Mouse (Mus musculus) lung, embryonic 14.5 days (tissue): ENCODE data around the gene Dhx9. TPM values are rescaled to one million over a fixed set of nuclear protein-coding genes. Genes with fewer than 3 reads are reported as not detected.
"Not testable (repeated sequence)": the region's sequence is repeated elsewhere in the genome, so short reads cannot be mapped to it uniquely, and the experiment has no call there.

Source experiments
- ATAC-seq: fragments of 200-750 bp; cut with Nextera tagmentation; 2 replicates; pipeline ENCODE4 v1.8.0; 2017; ENCODE audit warnings: mild to moderate bottlenecking, moderate TSS enrichment, moderate library complexity; ENCODE audit not compliant: insufficient read depth
- DNase-seq: peaks from one replicate; pipeline ENCODE4 v3.0.0-alpha.2; 2015
- H3K27ac ChIP-seq: fragments of 300-500 bp; sonication (generic); 2 replicates; pipeline ENCODE4 v1.5.1; 2014; ENCODE audit warnings: low read depth, mild to moderate bottlenecking, moderate library complexity
- H3K27me3 ChIP-seq: fragments of 300-500 bp; sonication (generic); 2 replicates; pipeline ENCODE4 v1.6.1; 2014; ENCODE audit warnings: low read length, control low read depth; ENCODE audit not compliant: insufficient read depth
- H3K36me3 ChIP-seq: fragments of 300-500 bp; sonication (generic); 2 replicates; pipeline ENCODE4 v1.6.1; 2014; ENCODE audit warnings: control low read depth; ENCODE audit not compliant: insufficient read depth
- H3K4me1 ChIP-seq: fragments of 300-500 bp; sonication (generic); 2 replicates; pipeline ENCODE4 v1.6.1; 2014; ENCODE audit warnings: antibody characterized with exemption, control low read depth; ENCODE audit not compliant: insufficient read depth
- H3K4me2 ChIP-seq: fragments of 300-500 bp; sonication (generic); 2 replicates; pipeline ENCODE4 v1.6.1; 2014; ENCODE audit warnings: mild to moderate bottlenecking
- H3K4me3 ChIP-seq: fragments of 300-500 bp; sonication (generic); 2 replicates; pipeline ENCODE4 v1.5.1; 2014; ENCODE audit warnings: low read depth, low read length
- H3K9ac ChIP-seq: fragments of 300-500 bp; sonication (generic); 2 replicates; pipeline ENCODE4 v1.6.1; 2014
- H3K9me3 ChIP-seq: fragments of 300-500 bp; sonication (generic); 2 replicates; pipeline ENCODE4 v1.6.1; 2016; ENCODE audit warnings: low read depth, low read length, control low read depth
- CTCF ChIP-seq: IDR thresholded peaks from 2 replicates; pipeline ENCODE4 v1.5.1; 2016; ENCODE audit warnings: antibody characterized with exemption, low read depth
- WGBS: fragments of 180-500 bp; shearing (Covaris S2); extraction: QIAGEN DNeasy Blood & Tissue Kit; methylation state at CpG from one replicate; pipeline ENCODE4 v1.1.7; 2014; 5-methylcytosine and 5-hydroxymethylcytosine counted together
- polyA plus RNA-seq: library from polyadenylated mRNA; unstranded; fragments of >200 nt; fragmentation: Nextera tagmentation; extraction: Ambion mirVana; gene quantifications from 2 replicates; pipeline ENCODE4 v1.2.1, GENCODE M21; 2014

Dhx9 gene
- polyA plus RNA-seq, 1 experiment from 2014 or later = 30.8 TPM

GRCm38 (mm10) chr1:153493931-153494330 is 6.5 kb upstream of the Dhx9 start:
- TF ChIP-seq CTCF = no peak
- WGBS = 43% methylated on average over 6 of the region's 6 CpGs
- no peak overlapping the region for H3K27ac ChIP-seq
- no peak overlapping the region for H3K4me2 ChIP-seq
- ATAC-seq = no peak
- H3K4me1 ChIP-seq = no peaks in the 10 kb centered on the region
- no peaks in the 10 kb centered on the region for H3K27me3 ChIP-seq
- DNase-seq = no peak
- H3K4me3 ChIP-seq = no peak overlapping the region
- no peaks in the 10 kb centered on the region for H3K36me3 ChIP-seq
- no peak overlapping the region for H3K9ac ChIP-seq
- no peaks in the 10 kb centered on the region for H3K9me3 ChIP-seq

GRCm38 (mm10) chr1:153493338-153493737 is 5.9 kb upstream of the Dhx9 start:
- ATAC-seq (no peak), DNase-seq (no peak)
- Histone ChIP-seq H3K4me2 (no peak overlapping the region), H3K36me3 (no peaks in the 10 kb centered on the region), H3K9me3 (no peaks in the 10 kb centered on the region), H3K27ac (no peak overlapping the region), H3K4me3 (no peak overlapping the region), H3K4me1 (no peaks in the 10 kb centered on the region), H3K9ac (no peak overlapping the region), H3K27me3 (no peaks in the 10 kb centered on the region)
- TF ChIP-seq CTCF = no peak
- 30% methylated on average over 4 of the region's 4 CpGs for WGBS

GRCm38 (mm10) chr1:153491822-153492221 is 4.4 kb upstream of the Dhx9 start:
- no peak for DNase-seq
- Histone ChIP-seq H3K4me3 (no peak overlapping the region), H3K27me3 (no peaks in the 10 kb centered on the region), H3K36me3 (no peaks in the 10 kb centered on the region), H3K9me3 (no peaks in the 10 kb centered on the region), H3K9ac (no peak overlapping the region), H3K4me1 (no peaks in the 10 kb centered on the region), H3K27ac (no peak overlapping the region), H3K4me2 (no peak overlapping the region)
- ATAC-seq = no peak
- 88% methylated on average over 1 of the region's 1 CpGs for WGBS
- no peak for TF ChIP-seq CTCF

GRCm38 (mm10) chr1:153491345-153491744 is 3.9 kb upstream of the Dhx9 start:
- Histone ChIP-seq H3K4me1 (no peaks in the 10 kb centered on the region), H3K27me3 (no peaks in the 10 kb centered on the region), H3K27ac (no peak overlapping the region), H3K9ac (no peak overlapping the region), H3K36me3 (no peaks in the 10 kb centered on the region), H3K4me3 (no peak overlapping the region), H3K9me3 (no peaks in the 10 kb centered on the region), H3K4me2 (no peak overlapping the region)
- ATAC-seq = no peak
- no peak for TF ChIP-seq CTCF
- no peak for DNase-seq
- WGBS = 88% methylated on average over 2 of the region's 2 CpGs

- TF ChIP-seq CTCF = no peak
- Histone ChIP-seq H3K4me3 (no peak overlapping the region), H3K27ac (no peak overlapping the region), H3K4me2 (no peak overlapping the region), H3K36me3 (no peaks in the 10 kb centered on the region), H3K9ac (no peak overlapping the region), H3K27me3 (no peaks in the 10 kb centered on the region), H3K4me1 (no peaks in the 10 kb centered on the region), H3K9me3 (no peaks in the 10 kb centered on the region)
- no peak for ATAC-seq
- no peak for DNase-seq
- 78% methylated on average over 4 of the region's 4 CpGs for WGBS
Observed at GRCm38 (mm10) chr1:153489963-153490362, 2.5 kb upstream of the Dhx9 start.

GRCm38 (mm10) chr1:153489540-153489939 is 2.1 kb upstream of the Dhx9 start:
- H3K4me2 ChIP-seq = no peak overlapping the region
- H3K36me3 ChIP-seq = no peaks in the 10 kb centered on the region
- no peak for TF ChIP-seq CTCF
- H3K4me1 ChIP-seq = no peaks in the 10 kb centered on the region
- WGBS = 59% methylated on average over 2 of the region's 2 CpGs
- H3K9ac ChIP-seq = no peak overlapping the region
- no peak for DNase-seq
- no peak overlapping the region for H3K4me3 ChIP-seq
- H3K27ac ChIP-seq = no peak overlapping the region
- H3K27me3 ChIP-seq = no peaks in the 10 kb centered on the region
- ATAC-seq = no peak
- no peaks in the 10 kb centered on the region for H3K9me3 ChIP-seq

- no peaks in the 10 kb centered on the region for H3K27me3 ChIP-seq
- no peak overlapping the region for H3K4me2 ChIP-seq
- no peaks in the 10 kb centered on the region for H3K36me3 ChIP-seq
- WGBS = 50% methylated on average over 7 of the region's 7 CpGs
- no peaks in the 10 kb centered on the region for H3K9me3 ChIP-seq
- DNase-seq = peak; percentile 30
- no peaks in the 10 kb centered on the region for H3K4me1 ChIP-seq
- ATAC-seq = no peak
- H3K9ac ChIP-seq = no peak overlapping the region
- H3K4me3 ChIP-seq = no peak overlapping the region
- TF ChIP-seq CTCF = no peak
- H3K27ac ChIP-seq = no peak overlapping the region
Observed at GRCm38 (mm10) chr1:153489132-153489531, 1.7 kb upstream of the Dhx9 start.

GRCm38 (mm10) chr1:153486767-153487499 is 527 bp downstream of the Dhx9 start:
- H3K4me1 ChIP-seq = no peaks in the 10 kb centered on the region
- H3K4me3 ChIP-seq = peak overlapping the region; percentile 100
- ATAC-seq = peak; percentile 75
- H3K36me3 ChIP-seq = peaks cover 13% of the 10 kb centered on the region
- H3K4me2 ChIP-seq = peak overlapping the region; percentile 91
- under 1% methylated on average over 64 of the region's 64 CpGs for WGBS
- peak overlapping the region; percentile 99 for H3K9ac ChIP-seq
- no peak for TF ChIP-seq CTCF
- DNase-seq = peak; percentile 65
- H3K27ac ChIP-seq = peak overlapping the region; percentile 93
- H3K9me3 ChIP-seq = no peaks in the 10 kb centered on the region
- H3K27me3 ChIP-seq = no peaks in the 10 kb centered on the region

- not testable (repeated sequence) for ATAC-seq, H3K27ac ChIP-seq, H3K9me3 ChIP-seq, H3K4me1 ChIP-seq, H3K27me3 ChIP-seq, DNase-seq
- H3K9ac ChIP-seq = peak overlapping the region; percentile 99
- WGBS = 5% methylated on average over 6 of the region's 6 CpGs
- peak overlapping the region; percentile 100 for H3K4me3 ChIP-seq
- H3K36me3 ChIP-seq = peaks cover 21% of the 10 kb centered on the region
- H3K4me2 ChIP-seq = peak overlapping the region; percentile 91
Observed at GRCm38 (mm10) chr1:153486120-153486519, 1.3 kb downstream of the Dhx9 start.
